Mouse (Mus musculus): ENCODE measurements around the gene Arhgef9. TPM values are rescaled to one million over a fixed set of nuclear protein-coding genes. Genes with fewer than 3 reads are reported as not detected.
A peak's percentile ranks its signal among the peaks of the same experiment; 100 is the strongest.

Gene Arhgef9
- total RNA-seq, 2 experiments from 2014 or later: 1.3 TPM; not detected in 1

DNA sequence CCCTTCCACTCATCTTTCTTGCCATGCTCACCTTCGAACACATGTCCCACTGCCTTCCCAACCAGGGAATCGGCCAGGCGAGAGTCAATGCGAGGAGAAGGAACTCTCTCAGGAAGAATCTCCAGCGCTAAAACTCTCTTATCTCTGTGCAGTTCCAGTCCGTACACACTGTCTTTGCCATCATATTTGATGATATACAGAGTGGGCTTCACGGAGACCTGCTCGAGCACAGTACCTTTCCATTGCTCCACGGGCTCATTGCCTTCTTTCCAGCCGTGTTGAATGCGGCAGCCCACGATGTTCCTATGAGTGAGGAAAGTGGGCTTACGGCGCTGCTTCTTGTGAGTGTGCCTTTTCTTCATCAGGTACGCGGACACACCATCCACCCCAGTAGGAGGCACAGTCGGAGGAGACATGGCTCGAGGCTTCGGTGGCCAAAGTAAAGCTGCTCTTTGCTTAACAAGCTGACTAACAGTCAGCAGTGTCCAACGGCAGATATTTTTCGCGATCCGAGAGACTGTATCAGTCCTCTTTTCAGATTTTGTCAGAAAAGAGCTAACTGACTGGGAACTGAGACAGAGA is 170.8 kb downstream of the Arhgef9 start:
- ATAC-seq (replicated peaks; ENCODE audit: low FRiP score, low TSS enrichment, poor library complexity, severe bottlenecking): peak; percentile 58

DNA sequence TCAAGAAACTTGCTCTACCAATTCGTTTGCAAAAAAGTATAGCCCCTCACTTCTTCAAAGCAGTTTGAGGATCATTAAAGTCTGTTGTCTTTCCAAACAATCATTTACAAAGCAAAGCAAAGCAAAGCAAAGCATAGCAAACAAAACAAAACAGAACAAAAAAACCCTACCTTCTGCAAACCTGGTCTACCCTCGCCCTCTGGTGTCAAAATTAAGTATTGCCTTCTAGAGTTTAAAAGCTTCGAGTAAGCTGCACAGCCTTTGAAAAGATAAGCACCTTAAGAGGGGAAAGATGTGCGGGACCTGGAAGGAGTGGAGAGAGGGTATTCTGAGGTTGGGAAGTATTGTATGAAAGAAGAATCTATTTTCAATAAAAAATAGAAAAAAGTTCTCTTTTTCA is 184.6 kb downstream of the Arhgef9 start:
- peak; percentile 73 for ATAC-seq (replicated peaks; ENCODE audit: low FRiP score, low TSS enrichment, poor library complexity, severe bottlenecking)

Other genes with a start within 250 kb of the Arhgef9 start
- gene Spin4, start 170.2 kb downstream of the Arhgef9 start, total RNA-seq (2014; fragmentation: Nextera tagmentation): not detected in 2 replicates
- gene Spin4, start 170.2 kb downstream of the Arhgef9 start, total RNA-seq (2017): not detected in 2 replicates
- 9.5 and 9.6 TPM in 2 replicates for gene Amer1, start 248.0 kb upstream of the Arhgef9 start, total RNA-seq (2014; fragmentation: Nextera tagmentation)
- gene Amer1, start 248.0 kb upstream of the Arhgef9 start, total RNA-seq (2017): 6.2 and 10.1 TPM in 2 replicates